Mouse (Mus musculus) spleen, adult 18-20 months (tissue): ENCODE results near the gene Map2k1.

ENCODE experiments used
- DNase-seq, 2 experiments: peaks; one replicate each; pipeline ENCODE4 v3.0.0; 2022; ENCODE audit warnings: mixed read lengths in 2 of 2

Map2k1 gene

DNA sequence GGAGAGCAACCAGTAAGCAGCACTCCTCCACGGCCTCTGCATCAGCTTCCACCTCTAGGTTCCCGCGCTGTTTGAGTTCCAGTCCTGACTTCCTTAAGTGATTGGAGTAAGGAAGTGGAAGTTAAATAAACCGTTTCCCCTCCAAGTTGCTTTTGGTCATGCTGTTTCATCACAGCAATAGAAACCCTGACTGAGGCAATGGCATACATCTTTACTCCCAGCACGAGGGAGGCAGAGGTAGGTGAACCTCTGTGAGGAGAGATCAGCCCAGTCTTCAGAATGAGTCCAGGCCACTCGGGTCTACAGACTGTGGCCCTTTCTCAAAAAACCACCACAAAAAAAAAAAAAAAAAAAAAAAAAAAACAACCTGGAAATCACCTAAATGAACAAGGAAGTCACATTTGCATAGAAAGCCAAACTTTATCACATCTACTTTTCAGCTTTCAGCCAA lies 11.0 kb downstream of the Map2k1 start:
- DNase-seq: peak in 1 of 2 experiments; percentile 31

DNA sequence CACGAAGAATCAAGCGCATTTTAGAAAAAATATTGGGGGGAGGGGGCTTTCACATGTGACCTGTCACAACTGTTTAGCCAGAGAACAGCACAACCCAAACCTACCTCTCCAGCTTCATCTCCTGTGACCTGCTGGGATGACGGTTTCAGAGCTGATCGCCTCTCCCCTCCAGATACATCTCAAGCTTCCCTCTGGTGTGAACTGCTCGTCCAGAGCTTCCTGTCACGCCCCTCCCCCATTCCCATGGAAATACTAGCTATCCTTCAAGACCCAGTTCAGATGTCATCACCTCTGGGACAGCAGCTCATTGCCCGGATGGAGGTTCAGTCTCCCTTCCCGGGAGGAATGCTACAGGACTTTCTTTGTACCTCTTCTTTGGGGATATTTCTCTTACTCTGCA lies 12.8 kb downstream of the Map2k1 start:
- DNase-seq: no peak

- DNase-seq: no peak
These were observed 13.3 kb downstream of the Map2k1 start for GRCm38 (mm10) chr9:64240116-64240515.

- DNase-seq: no peak
These were observed 17.4 kb downstream of the Map2k1 start for GRCm38 (mm10) chr9:64236056-64236455.

GRCm38 (mm10) chr9:64234768-64235435 lies 18.5 kb downstream of the Map2k1 start, which contains the start of gene Uchl4:
Uchl4 (plus strand) TSS chr9:64235201.
- no peak for DNase-seq

DNA sequence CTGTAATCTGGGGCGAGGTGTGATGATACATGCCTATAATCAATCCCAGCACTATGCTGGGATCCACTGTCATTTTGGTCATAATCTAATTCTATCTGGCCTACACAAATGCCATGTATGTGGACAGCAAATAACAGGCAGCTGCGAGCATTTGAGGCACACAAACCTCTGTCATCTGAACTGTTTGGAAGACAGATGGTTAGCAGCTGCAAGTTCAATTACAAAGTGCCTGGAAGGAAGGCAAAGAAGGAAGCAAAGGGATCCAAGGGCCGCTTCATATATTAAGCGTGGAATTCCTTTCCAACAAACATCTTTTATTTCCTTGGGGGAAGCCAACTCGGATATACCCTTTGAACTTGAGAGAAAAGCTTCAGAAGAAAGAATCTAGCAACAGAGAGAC lies 19.8 kb downstream of the Map2k1 start:
- no peak for DNase-seq

GRCm38 (mm10) chr9:64232257-64232957 lies 21.0 kb downstream of the Map2k1 start:
- no peak for DNase-seq

- no peak for DNase-seq
These were observed 21.8 kb downstream of the Map2k1 start for GRCm38 (mm10) chr9:64231674-64232073.

DNA sequence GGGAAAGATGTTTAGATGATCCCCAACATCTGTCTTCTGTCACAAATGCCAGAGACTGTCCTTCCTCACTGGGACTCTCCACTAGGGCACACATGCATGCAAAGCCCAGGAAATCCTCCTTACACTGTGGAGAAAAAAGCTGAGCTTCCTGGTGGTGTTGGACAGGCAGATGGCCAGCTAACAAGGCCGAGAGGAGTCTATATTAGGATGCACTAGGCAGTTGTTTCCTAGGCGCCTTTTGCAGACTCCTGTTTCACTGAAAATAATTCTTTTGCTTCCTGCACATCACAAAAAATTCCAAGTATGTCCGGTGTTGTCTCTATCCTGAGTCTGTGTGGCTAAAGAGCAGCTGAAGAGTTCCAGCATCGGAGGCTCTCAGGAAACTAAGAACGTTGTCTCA lies 22.3 kb downstream of the Map2k1 start:
- DNase-seq: no peak

- DNase-seq: no peak
These were observed 24.5 kb downstream of the Map2k1 start for GRCm38 (mm10) chr9:64228972-64229371.

DNA sequence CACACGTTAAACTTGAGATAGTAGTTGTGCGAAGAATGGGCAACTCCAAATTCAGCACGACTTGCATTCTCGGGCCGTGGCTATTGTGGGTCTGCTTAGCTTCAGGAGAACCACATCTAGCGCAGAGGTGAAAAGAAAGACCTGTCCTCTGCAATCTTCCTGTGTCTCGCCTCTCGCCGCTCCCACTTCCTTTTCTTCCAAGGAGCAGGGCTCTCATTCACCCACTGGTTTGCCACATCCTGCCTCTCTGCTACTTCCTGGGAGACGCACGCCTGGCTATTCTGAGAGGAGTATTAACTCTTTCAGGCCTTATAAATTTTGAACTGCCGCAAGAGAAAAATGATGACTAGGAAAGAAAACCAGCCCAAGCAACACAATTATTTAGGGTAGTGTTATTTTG lies 25.7 kb downstream of the Map2k1 start:
- no peak for DNase-seq

GRCm38 (mm10) chr9:64225805-64226204 lies 27.6 kb downstream of the Map2k1 start:
- no peak for DNase-seq

DNA sequence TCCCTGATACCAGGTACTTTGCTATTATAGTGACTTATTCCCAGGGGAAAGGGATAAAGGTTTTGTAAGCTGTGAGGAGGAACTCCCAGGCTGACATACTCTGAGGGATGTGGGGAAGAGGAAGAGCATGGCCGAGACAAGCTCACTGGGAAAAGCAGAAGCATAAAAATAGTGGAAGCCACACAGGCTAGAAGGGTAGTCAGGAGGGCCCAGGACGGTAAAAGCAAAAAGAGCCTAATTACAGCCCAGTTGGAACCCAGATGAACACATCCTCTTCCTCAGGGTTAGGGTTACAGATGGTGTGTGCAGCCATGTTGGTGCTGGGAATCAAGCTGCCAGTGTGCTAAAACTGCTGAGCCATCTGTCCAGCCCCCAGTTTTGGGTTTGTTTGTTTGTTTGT lies 31.3 kb downstream of the Map2k1 start:
- DNase-seq: no peak

DNA sequence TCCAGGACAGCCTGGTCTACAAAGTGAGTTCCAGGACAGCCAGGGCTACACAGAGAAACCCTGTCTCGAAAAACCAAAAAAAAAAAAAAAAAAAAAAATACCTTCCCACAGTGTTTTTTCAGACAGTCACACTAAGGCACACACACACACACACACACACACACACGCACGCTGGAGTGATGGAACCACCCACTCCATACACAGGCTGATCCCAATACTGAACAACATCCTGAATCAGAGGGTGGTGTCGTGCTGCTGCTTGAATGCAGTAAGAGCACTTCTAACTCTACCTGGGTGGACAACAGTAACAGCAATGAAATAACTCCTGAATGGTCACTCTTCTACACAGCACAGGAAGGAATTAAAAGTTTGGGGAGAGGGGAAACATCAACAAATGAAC lies 32.0 kb downstream of the Map2k1 start:
- DNase-seq: no peak

DNA sequence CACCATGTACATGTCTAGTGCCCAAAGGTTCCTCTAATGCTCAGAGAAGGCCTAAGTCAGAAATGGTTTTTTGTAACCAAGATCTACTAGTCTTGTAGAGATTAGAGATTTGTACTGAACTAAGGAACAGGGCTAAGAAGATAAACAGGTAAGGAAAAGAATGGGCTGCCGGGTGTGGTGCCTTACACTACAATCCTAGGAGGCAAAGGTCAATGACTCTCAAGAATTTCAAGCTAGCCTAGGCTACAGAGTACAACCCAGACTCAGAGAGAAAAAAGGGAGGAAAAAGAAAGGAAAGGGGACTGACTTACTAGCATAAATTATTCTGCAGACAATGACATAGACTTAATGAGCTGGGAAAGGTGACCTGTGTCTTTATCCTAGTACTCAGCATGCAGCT lies 32.8 kb downstream of the Map2k1 start:
- DNase-seq: no peak

DNA sequence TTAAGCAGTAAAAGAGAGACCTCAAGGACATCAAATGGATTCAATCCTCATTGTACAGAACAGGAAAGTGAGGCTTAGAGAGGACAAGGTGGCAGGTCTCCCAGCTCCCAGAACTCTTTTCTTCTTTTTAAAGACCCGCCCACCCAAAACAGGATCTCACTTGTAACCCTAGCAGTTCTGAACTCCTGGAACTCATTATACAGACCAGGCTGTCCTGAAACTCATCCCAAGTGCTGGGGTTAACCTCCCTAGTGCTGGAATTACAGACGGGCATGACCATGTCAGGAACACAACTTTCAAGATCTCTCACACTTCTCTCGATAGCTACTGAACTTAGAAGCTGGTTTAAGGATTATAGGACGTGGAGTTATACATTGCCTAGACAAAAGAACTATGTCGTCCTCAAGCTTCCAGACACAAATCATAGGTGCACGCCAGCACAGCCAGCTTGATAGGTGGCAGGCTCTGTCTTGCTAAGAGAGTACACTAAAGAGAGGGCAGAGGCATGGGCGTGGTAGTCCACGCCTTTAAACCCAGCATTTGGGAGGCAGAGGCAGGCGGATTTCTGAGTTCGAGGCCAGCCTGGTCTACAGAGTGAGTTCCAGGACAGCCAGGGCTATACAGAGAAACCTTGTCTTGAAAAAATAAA lies 33.5 kb downstream of the Map2k1 start:
- no peak for DNase-seq

DNA sequence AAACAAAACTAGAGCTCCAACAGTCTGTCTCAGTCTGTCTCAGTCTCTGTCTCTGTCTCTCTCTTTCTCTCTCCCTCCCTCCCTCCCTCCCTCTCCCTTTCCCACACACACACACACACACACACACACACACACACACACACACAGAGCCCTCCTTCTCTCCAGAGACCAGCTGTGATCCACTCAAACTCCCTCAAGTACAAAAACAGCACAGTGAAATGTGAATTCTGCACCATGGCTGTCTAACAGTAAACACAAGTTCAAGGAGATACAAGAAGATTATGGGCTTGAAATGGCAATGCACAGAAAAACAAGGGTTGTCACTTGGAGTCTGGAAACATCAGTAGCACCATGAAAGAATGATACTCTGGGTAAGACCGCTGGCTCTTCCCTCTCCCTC lies 34.1 kb downstream of the Map2k1 start:
- no peak for DNase-seq

DNA sequence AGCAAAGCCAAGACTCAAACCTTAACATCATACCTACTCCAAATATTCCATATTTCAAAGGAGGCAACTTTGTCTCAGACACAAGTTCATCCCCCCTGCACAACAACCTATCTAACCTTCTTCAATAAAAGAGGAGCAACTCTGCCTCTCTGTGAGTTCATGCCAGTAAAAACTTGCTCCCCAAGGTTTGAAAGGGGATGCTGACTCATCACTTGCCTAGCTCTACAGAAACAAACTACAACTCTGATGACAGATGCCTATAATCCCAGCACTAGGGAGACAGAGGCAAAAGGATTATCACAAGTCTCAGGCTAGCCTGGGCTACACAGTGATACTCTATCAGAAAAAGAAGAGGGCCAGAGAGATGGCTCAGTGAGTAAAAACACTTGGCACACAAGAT lies 35.5 kb downstream of the Map2k1 start:
- DNase-seq: no peak

DNA sequence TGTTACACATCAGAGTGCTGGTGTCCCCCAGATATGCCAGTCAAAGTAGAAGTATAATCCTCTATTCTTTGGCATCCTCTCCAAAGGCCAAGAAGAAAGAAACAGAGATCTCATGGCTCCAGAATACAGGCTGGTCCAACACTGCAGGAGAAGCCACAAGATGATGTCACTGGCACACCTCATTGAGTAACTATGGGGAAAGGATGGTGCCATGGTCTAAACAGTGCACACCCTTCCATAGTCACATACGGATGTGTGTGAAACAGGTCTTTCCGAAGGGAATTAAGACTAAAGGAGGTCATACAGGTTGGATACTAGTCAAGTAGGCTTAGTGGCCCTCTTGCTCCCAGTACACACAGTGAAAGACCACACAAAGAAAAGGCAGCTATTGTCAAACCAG lies 36.8 kb downstream of the Map2k1 start:
- no peak for DNase-seq

GRCm38 (mm10) chr9:64216090-64216489 lies 37.3 kb downstream of the Map2k1 start:
- DNase-seq: no peak

DNA sequence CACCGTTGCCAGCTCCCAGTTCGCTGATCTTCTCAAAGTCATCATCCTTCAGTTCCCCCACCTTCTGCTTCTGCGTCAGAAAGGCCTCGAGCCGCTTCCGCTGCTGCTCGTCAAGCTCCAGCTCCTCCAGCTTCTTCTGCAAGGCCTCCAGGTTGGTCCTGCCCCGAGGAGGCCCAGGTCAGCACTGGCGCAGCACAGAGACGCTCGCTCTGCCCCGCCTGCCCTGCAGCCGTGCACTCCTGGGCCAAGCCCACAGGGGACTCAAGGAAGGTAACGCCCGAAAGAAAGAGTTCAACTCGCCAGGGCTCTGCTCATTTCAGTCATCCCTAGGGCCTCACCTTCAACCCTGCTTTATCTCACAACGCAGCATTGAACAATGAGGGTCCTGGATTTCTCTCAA lies 39.0 kb downstream of the Map2k1 start:
- DNase-seq: no peak

DNA sequence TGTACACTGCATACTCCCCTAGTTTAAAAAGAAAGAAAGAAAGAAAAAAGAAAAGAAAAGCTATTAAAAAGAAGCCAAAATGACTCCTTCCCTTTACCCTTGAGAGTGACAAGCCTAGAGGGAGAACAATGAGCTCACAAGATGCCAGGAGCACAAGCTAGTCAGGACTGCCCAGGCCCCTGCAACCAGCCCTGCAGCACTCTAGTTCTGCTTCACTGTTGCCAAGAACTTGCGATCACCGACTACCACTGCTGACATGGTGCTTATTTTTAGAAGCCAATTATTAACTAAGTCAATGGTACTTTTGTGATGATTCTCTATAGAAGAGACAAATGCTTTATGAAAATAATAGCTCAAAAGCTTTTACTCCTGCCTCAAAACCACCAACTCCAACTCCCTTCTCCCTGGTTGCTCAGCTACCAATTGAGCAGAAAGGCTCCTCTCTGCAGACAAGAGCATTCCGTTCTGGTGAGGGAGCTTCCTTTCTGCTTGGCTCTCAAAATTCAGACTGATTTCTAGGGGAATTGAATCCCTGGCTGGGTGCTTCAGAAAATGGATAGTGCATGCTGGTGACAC lies 45.8 kb downstream of the Map2k1 start:
- DNase-seq: no peak

DNA sequence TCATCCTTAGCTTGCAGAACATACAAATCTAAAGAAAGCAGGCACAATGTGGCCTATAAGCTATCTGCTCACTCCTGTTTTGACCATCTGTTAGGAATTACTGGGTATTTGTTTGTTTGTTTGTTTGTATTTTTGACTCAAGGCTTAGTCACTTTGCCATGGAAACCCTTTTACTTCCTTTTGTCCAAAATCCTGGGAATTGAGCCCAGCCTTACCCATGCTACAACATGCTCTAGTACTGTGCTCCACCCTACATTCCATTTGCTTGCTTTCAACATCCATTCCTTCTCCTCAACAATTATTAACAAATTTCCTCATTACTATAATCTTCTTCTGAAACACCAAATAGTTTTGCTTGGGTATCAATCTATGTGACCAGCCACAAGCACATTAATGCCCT lies 50.6 kb downstream of the Map2k1 start:
- DNase-seq: no peak

GRCm38 (mm10) chr9:64202331-64202730 lies 51.1 kb downstream of the Map2k1 start:
- no peak for DNase-seq
